Mouse (Mus musculus): ENCODE measurements around the gene Mpp4.

DNA sequence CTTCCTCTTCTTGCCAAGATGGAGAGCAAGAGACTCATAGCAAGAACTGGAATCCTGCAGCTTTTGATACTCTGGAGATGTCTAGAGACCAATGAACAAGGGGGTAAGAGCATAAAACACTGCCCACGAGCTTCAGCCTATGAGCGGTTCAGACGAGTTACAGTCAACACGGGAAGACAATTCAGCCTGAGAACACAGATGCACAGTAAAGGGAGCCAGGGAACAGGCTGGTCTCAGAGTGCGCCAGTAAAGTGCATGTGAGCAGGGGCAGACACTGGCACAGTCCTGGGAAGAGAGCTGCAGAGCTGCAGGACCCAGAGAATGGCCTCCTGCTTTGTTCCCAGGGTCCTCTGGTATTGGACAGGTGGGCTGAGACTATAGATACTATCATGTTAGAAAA lies 24.6 kb upstream of the Mpp4 start:
- TF ChIP-seq CTCF (IDR thresholded peaks at IDR 0.05; ENCODE audit: control insufficient read depth, insufficient read depth, low read length) (no peak), POLR2A (IDR thresholded peaks at IDR 0.05; ENCODE audit: borderline replicate concordance, control insufficient read depth, low read depth, low read length) (no peak)
